Mouse (Mus musculus): ENCODE results near the gene Zc3hav1l. TPM values are rescaled to one million over a fixed set of nuclear protein-coding genes. Genes with fewer than 3 reads are reported as not detected.

Zc3hav1l gene
- polyA plus RNA-seq, 1 experiment from 2014 or later, result 15.4 TPM

DNA sequence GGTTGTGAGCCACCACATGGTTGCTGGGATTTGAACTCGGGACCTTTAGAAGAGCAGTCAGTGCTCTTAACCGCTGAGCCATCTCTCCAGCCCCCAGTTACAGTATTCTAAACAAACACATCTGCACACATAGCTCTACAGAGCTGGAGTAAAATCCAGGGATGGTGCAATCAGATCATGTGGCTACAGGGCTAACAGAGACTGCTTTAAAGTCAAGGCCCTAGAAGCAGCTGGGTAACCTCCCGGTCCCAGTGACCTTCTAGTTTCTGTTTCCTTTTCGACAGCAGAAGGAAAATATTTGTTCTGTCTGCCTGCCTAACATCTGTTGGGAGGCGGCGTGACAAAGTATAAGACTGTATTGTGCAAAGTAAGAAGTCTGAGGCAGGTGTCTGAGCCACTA, 38.9 kb upstream of the Zc3hav1l start:
- no peak overlapping the region for H3K27ac ChIP-seq (ENCODE audit: low read depth, low read length)
- no peaks in the 10 kb centered on the region for H3K36me3 ChIP-seq (ENCODE audit: control insufficient read depth, insufficient read depth, low read length)
- no peak overlapping the region for H3K9ac ChIP-seq (ENCODE audit: low read length)
- WGBS, result 86% methylated on average over 6 of the region's 6 CpGs
- H3K4me2 ChIP-seq (ENCODE audit: low read depth), result no peak overlapping the region
- no peaks in the 10 kb centered on the region for H3K9me3 ChIP-seq (ENCODE audit: control insufficient read depth, low read length)
- ATAC-seq (ENCODE audit: insufficient read depth, low FRiP score, low TSS enrichment), result no peak
- no peaks in the 10 kb centered on the region for H3K4me1 ChIP-seq (ENCODE audit: control insufficient read depth, insufficient read depth, low read length)
- DNase-seq (ENCODE audit: low spot score), result no peak
- no peak overlapping the region for H3K4me3 ChIP-seq (ENCODE audit: low read depth, low read length)
- H3K27me3 ChIP-seq (ENCODE audit: control insufficient read depth, insufficient read depth, low read length), result no peaks in the 10 kb centered on the region

DNA sequence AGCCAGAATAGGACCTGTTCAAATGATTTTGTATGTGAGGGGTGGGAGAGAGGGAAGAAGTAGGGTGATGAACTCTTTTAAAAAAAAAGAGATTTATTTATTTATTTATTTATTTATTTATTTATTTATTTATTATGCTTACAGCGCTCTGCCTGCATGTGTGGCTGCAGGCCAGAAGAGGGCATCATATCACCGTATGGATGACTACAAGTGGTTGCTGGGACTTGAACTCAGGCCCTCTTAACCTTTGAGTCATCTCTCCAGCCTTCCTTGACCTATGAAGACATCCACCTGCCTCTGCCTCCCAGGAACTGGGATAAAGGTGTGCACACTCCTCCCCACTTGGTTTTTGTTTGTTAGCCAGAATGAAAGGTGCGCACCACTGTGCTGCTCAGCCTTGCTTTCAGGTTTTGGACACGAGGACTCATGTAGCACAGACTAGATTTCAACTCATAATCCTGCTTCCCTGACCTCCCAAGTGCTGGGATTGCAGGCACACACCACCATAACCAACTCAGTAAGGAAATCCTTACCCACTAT, 38.2 kb upstream of the Zc3hav1l start:
- no peak for DNase-seq (ENCODE audit: low spot score)
- Histone ChIP-seq H3K36me3 (ENCODE audit: control insufficient read depth, insufficient read depth, low read length) (no peaks in the 10 kb centered on the region), H3K4me3 (ENCODE audit: low read depth, low read length) (no peak overlapping the region), H3K9ac (ENCODE audit: low read length) (no peak overlapping the region), H3K4me2 (ENCODE audit: low read depth) (no peak overlapping the region), H3K27me3 (ENCODE audit: control insufficient read depth, insufficient read depth, low read length) (no peaks in the 10 kb centered on the region), H3K9me3 (ENCODE audit: control insufficient read depth, low read length) (no peaks in the 10 kb centered on the region), H3K4me1 (ENCODE audit: control insufficient read depth, insufficient read depth, low read length) (no peaks in the 10 kb centered on the region), H3K27ac (ENCODE audit: low read depth, low read length) (no peak overlapping the region)
- ATAC-seq (ENCODE audit: insufficient read depth, low FRiP score, low TSS enrichment), result no peak
- WGBS, result 89% methylated on average over 4 of the region's 4 CpGs

DNA sequence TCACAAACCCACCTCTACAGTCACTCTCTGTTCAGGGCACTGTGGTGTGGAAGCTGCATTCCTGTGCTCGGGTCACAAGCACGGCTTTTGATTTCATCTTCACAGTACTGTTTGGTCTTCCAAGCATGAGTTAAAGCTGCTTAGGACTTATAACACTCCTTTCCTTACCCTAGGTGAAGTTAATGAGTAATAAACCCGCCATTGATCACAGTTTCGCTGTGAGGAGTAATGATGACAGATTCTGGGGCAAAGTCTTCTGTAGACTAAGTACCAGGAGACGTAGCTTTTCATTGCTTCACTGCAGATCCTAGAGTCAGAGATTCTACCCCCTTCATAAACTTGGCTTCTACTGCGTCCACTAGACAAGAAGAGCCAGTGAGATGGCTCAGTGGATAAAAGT, 36.2 kb upstream of the Zc3hav1l start:
- 80% methylated on average over 6 of the region's 6 CpGs for WGBS
- DNase-seq (ENCODE audit: low spot score) (no peak), ATAC-seq (ENCODE audit: insufficient read depth, low FRiP score, low TSS enrichment) (no peak)

DNA sequence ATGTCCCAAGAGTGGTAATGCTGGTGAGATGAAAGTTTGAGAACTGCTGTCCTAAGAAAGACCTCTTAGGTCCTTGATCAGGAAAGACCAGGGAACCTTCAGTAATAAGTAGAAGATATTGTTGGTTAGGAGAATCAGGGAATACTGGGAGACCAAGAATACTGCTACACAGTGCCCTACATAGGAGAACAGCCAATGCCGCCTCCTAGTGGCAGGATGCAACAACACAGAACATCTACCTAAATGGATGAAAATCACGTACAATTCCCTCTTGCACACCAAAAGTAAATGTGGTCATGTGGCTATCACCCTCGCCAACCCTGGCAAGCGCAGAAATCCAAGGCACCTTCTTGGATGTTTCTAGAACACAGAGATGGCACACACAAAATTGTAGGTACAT, 27.5 kb upstream of the Zc3hav1l start:
- H3K27ac ChIP-seq (ENCODE audit: low read depth, low read length), result no peak overlapping the region
- no peaks in the 10 kb centered on the region for H3K9me3 ChIP-seq (ENCODE audit: control insufficient read depth, low read length)
- H3K36me3 ChIP-seq (ENCODE audit: control insufficient read depth, insufficient read depth, low read length), result no peaks in the 10 kb centered on the region
- no peak overlapping the region for H3K4me3 ChIP-seq (ENCODE audit: low read depth, low read length)
- H3K9ac ChIP-seq (ENCODE audit: low read length), result no peak overlapping the region
- H3K4me2 ChIP-seq (ENCODE audit: low read depth), result no peak overlapping the region
- ATAC-seq (ENCODE audit: insufficient read depth, low FRiP score, low TSS enrichment) (no peak), DNase-seq (ENCODE audit: low spot score) (peak; percentile 65)
- no peaks in the 10 kb centered on the region for H3K4me1 ChIP-seq (ENCODE audit: control insufficient read depth, insufficient read depth, low read length)
- H3K27me3 ChIP-seq (ENCODE audit: control insufficient read depth, insufficient read depth, low read length), result no peaks in the 10 kb centered on the region
- 23% methylated on average over 4 of the region's 4 CpGs for WGBS

More for the DNA sequence above, 36.2 kb upstream of the Zc3hav1l start:
- H3K4me1 ChIP-seq (ENCODE audit: control insufficient read depth, insufficient read depth, low read length), result no peaks in the 10 kb centered on the region
- no peaks in the 10 kb centered on the region for H3K36me3 ChIP-seq (ENCODE audit: control insufficient read depth, insufficient read depth, low read length)
- no peak overlapping the region for H3K4me3 ChIP-seq (ENCODE audit: low read depth, low read length)
- H3K9me3 ChIP-seq (ENCODE audit: control insufficient read depth, low read length), result no peaks in the 10 kb centered on the region
- H3K27me3 ChIP-seq (ENCODE audit: control insufficient read depth, insufficient read depth, low read length), result no peaks in the 10 kb centered on the region
- H3K9ac ChIP-seq (ENCODE audit: low read length), result no peak overlapping the region
- H3K4me2 ChIP-seq (ENCODE audit: low read depth), result no peak overlapping the region
- H3K27ac ChIP-seq (ENCODE audit: low read depth, low read length), result no peak overlapping the region

DNA sequence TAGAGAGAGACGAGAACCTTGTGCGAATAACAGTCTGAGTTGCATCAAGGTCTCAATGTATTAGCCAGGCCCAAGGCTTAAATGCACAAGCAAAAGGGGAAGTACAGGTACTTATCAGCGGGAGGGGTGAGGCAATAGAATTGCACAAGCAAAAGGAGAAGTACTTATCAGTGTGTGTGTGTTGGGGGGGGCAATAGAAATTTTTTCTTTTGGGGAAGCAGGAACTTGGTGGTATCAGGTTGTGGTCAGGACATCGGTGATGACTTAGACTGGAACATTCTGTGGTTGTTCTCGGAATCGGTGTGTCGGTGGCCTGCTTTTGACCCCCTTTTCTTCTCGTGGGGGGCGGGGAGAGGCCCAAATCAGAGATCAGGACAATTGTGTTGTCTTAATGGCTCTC, 21.6 kb upstream of the Zc3hav1l start:
- Histone ChIP-seq H3K4me1 (ENCODE audit: control insufficient read depth, insufficient read depth, low read length) (no peaks in the 10 kb centered on the region), H3K4me3 (ENCODE audit: low read depth, low read length) (no peak overlapping the region), H3K27ac (ENCODE audit: low read depth, low read length) (no peak overlapping the region), H3K27me3 (ENCODE audit: control insufficient read depth, insufficient read depth, low read length) (no peaks in the 10 kb centered on the region), H3K36me3 (ENCODE audit: control insufficient read depth, insufficient read depth, low read length) (no peaks in the 10 kb centered on the region), H3K4me2 (ENCODE audit: low read depth) (no peak overlapping the region), H3K9ac (ENCODE audit: low read length) (no peak overlapping the region), H3K9me3 (ENCODE audit: control insufficient read depth, low read length) (no peaks in the 10 kb centered on the region)
- DNase-seq (ENCODE audit: low spot score) (no peak), ATAC-seq (ENCODE audit: insufficient read depth, low FRiP score, low TSS enrichment) (no peak)
- WGBS, result 94% methylated on average over 9 of the region's 9 CpGs

DNA sequence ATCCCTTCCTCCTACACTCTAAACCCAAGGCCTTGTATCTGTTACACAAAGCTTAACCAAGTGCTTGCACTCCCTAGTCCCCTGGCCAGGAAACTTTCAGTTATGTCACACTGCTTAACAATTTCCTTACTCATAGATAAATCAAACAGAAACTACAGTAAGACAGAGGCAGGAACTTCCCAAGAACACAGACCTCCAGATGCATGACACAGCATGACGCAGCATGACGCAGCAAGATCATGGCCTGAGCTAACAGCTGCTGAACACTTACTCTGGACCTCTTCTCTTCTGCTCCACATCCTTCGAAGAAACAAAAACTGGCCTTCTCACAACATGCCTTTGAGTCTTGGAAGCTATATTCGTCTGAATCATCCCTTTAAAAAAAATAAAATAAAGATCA, 17.0 kb upstream of the Zc3hav1l start:
- Histone ChIP-seq H3K27ac (ENCODE audit: low read depth, low read length) (no peak overlapping the region), H3K4me1 (ENCODE audit: control insufficient read depth, insufficient read depth, low read length) (no peaks in the 10 kb centered on the region), H3K4me3 (ENCODE audit: low read depth, low read length) (no peak overlapping the region), H3K4me2 (ENCODE audit: low read depth) (no peak overlapping the region), H3K9ac (ENCODE audit: low read length) (no peak overlapping the region), H3K36me3 (ENCODE audit: control insufficient read depth, insufficient read depth, low read length) (no peaks in the 10 kb centered on the region), H3K27me3 (ENCODE audit: control insufficient read depth, insufficient read depth, low read length) (no peaks in the 10 kb centered on the region), H3K9me3 (ENCODE audit: control insufficient read depth, low read length) (no peaks in the 10 kb centered on the region)
- 93% methylated on average over 4 of the region's 4 CpGs for WGBS
- DNase-seq (ENCODE audit: low spot score) (no peak), ATAC-seq (ENCODE audit: insufficient read depth, low FRiP score, low TSS enrichment) (no peak)

DNA sequence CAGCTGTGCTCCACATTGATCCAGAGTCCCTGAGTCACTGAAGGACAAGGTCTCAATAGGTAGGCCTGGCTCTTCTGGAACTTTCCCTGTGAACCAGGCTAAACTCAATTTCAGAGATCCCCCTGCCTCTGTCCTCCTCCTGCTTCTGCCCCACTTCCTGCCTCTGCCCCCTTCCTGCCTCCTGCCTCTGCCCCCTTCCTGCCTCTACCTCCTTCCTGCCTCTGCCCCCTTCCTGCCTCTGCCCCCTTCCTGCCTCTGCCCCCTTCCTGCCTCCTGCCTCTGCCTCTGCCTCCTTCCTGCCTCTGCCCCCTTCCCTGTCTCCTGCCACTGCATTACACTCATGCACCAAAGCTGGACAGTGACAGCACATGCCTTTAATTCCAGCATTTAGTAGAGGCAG, 10.7 kb upstream of the Zc3hav1l start:
- Histone ChIP-seq H3K27ac (ENCODE audit: low read depth, low read length) (no peak overlapping the region), H3K9ac (ENCODE audit: low read length) (no peak overlapping the region), H3K27me3 (ENCODE audit: control insufficient read depth, insufficient read depth, low read length) (no peaks in the 10 kb centered on the region), H3K4me2 (ENCODE audit: low read depth) (no peak overlapping the region), H3K36me3 (ENCODE audit: control insufficient read depth, insufficient read depth, low read length) (no peaks in the 10 kb centered on the region), H3K9me3 (ENCODE audit: control insufficient read depth, low read length) (no peaks in the 10 kb centered on the region), H3K4me3 (ENCODE audit: low read depth, low read length) (no peak overlapping the region), H3K4me1 (ENCODE audit: control insufficient read depth, insufficient read depth, low read length) (no peaks in the 10 kb centered on the region)
- ATAC-seq (ENCODE audit: insufficient read depth, low FRiP score, low TSS enrichment) (no peak), DNase-seq (ENCODE audit: low spot score) (no peak)

DNA sequence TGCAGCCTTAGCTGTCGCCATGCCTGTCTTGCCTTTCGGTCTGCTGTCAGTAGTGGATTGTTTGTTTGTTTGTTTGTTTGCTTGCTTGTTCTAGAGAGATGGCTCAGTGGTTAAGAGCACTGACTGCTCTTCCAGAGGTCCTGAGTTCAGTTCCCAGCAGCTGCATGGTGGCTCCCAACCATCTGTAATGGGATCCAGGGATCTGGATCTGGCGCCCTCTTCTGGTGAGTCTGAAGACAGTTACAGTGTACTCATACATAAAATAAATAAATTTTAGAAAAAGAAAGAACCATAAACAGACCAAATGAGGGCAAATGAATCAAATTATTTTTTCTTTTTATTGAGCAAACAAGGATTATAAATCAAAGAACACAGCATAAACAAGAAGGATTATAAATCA, 5.9 kb upstream of the Zc3hav1l start:
- H3K9me3 ChIP-seq (ENCODE audit: control insufficient read depth, low read length), result no peaks in the 10 kb centered on the region
- no peaks in the 10 kb centered on the region for H3K4me1 ChIP-seq (ENCODE audit: control insufficient read depth, insufficient read depth, low read length)
- no peak overlapping the region for H3K9ac ChIP-seq (ENCODE audit: low read length)
- H3K4me2 ChIP-seq (ENCODE audit: low read depth), result no peak overlapping the region
- no peak overlapping the region for H3K4me3 ChIP-seq (ENCODE audit: low read depth, low read length)
- DNase-seq (ENCODE audit: low spot score) (no peak), ATAC-seq (ENCODE audit: insufficient read depth, low FRiP score, low TSS enrichment) (no peak)
- no peaks in the 10 kb centered on the region for H3K36me3 ChIP-seq (ENCODE audit: control insufficient read depth, insufficient read depth, low read length)
- no peak overlapping the region for H3K27ac ChIP-seq (ENCODE audit: low read depth, low read length)
- H3K27me3 ChIP-seq (ENCODE audit: control insufficient read depth, insufficient read depth, low read length), result no peaks in the 10 kb centered on the region
- 81% methylated on average over 3 of the region's 3 CpGs for WGBS

DNA sequence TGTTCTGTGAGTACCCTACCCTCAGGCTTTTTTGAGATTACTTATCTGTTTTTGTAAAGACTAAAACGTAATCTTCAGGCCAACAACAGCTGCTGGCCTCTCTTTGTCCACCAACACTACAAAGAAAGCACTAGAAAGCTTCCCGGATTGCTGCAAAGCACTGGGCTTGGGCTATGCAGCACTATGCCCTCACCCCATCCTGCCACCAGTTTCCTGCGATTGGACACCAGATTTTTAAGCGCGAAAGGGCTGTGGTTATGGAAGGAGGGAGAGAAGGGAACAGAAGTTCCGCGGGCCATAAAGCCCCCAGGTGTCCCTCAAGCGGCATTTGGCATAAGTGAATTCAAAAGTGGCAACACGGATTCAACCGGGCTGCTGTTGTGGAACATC, 818 bp downstream of the Zc3hav1l start:
- DNase-seq (ENCODE audit: low spot score), result peak; percentile 75
- peak overlapping the region; percentile 99 for H3K9ac ChIP-seq (ENCODE audit: low read length)
- 0% methylated on average over 10 of the region's 10 CpGs for WGBS
- H3K4me1 ChIP-seq (ENCODE audit: control insufficient read depth, insufficient read depth, low read length), result peaks cover 2% of the 10 kb centered on the region; the same call in 1 of the 2 replicates
- ATAC-seq (ENCODE audit: insufficient read depth, low FRiP score, low TSS enrichment), result peak; percentile 25
- H3K36me3 ChIP-seq (ENCODE audit: control insufficient read depth, insufficient read depth, low read length), result peaks cover 3% of the 10 kb centered on the region
- peak overlapping the region; percentile 98 for H3K27ac ChIP-seq (ENCODE audit: low read depth, low read length)
- H3K9me3 ChIP-seq (ENCODE audit: control insufficient read depth, low read length), result no peaks in the 10 kb centered on the region
- H3K4me3 ChIP-seq (ENCODE audit: low read depth, low read length), result peak overlapping the region; percentile 80
- peak overlapping the region; percentile 65 for H3K4me2 ChIP-seq (ENCODE audit: low read depth)
- H3K27me3 ChIP-seq (ENCODE audit: control insufficient read depth, insufficient read depth, low read length), result no peaks in the 10 kb centered on the region

Measured in neural tube, embryonic 11.5 days (tissue).